Mouse (Mus musculus) myocyte (in vitro differentiated cells): ENCODE results near the gene Hapln2.

Experiments
- MAX ChIP-seq: IDR thresholded peaks from one replicate; pipeline ENCODE4 v1.6.1; 2011; ENCODE audit warnings: low read depth, mild to moderate bottlenecking, control low read depth
- MYOD1 ChIP-seq, 3 experiments: IDR thresholded peaks; one replicate each; pipeline ENCODE4 v1.6.1; 2011; ENCODE audit warnings: control low read depth in 2 of 3, low read depth in 2 of 3, mild to moderate bottlenecking in 2 of 3, moderate library complexity in 1 of 3; ENCODE audit not compliant: insufficient read length in 2 of 3, control insufficient read depth in 1 of 3
- USF1 ChIP-seq: IDR thresholded peaks from one replicate; pipeline ENCODE4 v1.6.1; 2011; ENCODE audit warnings: low read depth, mild to moderate bottlenecking, control low read depth, moderate library complexity

DNA sequence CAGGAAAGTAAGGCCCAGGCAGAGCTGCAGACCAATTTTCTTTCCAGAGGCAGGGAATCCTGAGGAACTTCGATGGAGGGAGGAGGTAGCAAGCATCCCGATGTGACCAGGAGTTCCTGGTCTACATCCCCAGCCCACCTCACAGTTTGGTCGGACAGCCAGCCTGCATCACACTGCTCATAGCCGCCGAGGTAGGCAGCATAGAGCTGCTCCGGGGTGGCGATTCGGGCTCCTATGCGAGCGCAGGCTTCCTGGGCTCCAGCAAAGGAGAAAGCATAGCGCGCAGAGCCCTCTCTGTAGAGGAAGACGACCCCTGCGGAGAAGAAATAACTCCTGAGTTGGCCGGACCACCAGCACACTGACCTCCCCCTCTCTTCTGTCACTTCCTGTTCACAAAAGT is 31.0 kb downstream of the Hapln2 start:
- no peak for TF ChIP-seq MYOD1 (IDR thresholded peaks at IDR 0.05; ENCODE audit: control insufficient read depth in 1 of 3, insufficient read length in 2 of 3, low read depth in 2 of 3)
- TF ChIP-seq USF1, result no peak
- no peak for TF ChIP-seq MAX
